Mouse (Mus musculus): ENCODE measurements at regions not wholly inside any gene's neighbourhood (a gene's known extent, or its start where the extent isn't known, plus 50 kb on each side); places are given as distances from the start of the nearest gene placed in this dataset.

- ATAC-seq (replicated peaks; ENCODE audit: insufficient number of reproducible peaks, low FRiP score, low TSS enrichment, poor library complexity, severe bottlenecking): no peak
These were observed 134.3 kb upstream of the Cdh4 start for GRCm38 (mm10) chr2:179307932-179308303.

- ATAC-seq (replicated peaks; ENCODE audit: insufficient number of reproducible peaks, low FRiP score, low TSS enrichment, poor library complexity, severe bottlenecking): no peak
These were observed 124.2 kb upstream of the Cdh4 start for GRCm38 (mm10) chr2:179318046-179318445.

- ATAC-seq (replicated peaks; ENCODE audit: insufficient number of reproducible peaks, low FRiP score, low TSS enrichment, poor library complexity, severe bottlenecking): no peak
These were observed 117.0 kb upstream of the Cdh4 start for GRCm38 (mm10) chr2:179325242-179325641.

- no peak for ATAC-seq (replicated peaks; ENCODE audit: insufficient number of reproducible peaks, low FRiP score, low TSS enrichment, poor library complexity, severe bottlenecking)
These were observed 109.2 kb upstream of the Cdh4 start for GRCm38 (mm10) chr2:179332872-179333489.

- no peak for ATAC-seq (replicated peaks; ENCODE audit: insufficient number of reproducible peaks, low FRiP score, low TSS enrichment, poor library complexity, severe bottlenecking)
These were observed 108.6 kb upstream of the Cdh4 start for GRCm38 (mm10) chr2:179333587-179333986.

GRCm38 (mm10) chr2:179336235-179336634 is 106.0 kb upstream of the Cdh4 start:
- no peak for ATAC-seq (replicated peaks; ENCODE audit: insufficient number of reproducible peaks, low FRiP score, low TSS enrichment, poor library complexity, severe bottlenecking)

- no peak for ATAC-seq (replicated peaks; ENCODE audit: insufficient number of reproducible peaks, low FRiP score, low TSS enrichment, poor library complexity, severe bottlenecking)
These were observed 89.6 kb upstream of the Cdh4 start for GRCm38 (mm10) chr2:179352676-179353075.

- no peak for ATAC-seq (replicated peaks; ENCODE audit: insufficient number of reproducible peaks, low FRiP score, low TSS enrichment, poor library complexity, severe bottlenecking)
These were observed 87.4 kb upstream of the Cdh4 start for GRCm38 (mm10) chr2:179354866-179355265.

- no peak for ATAC-seq (replicated peaks; ENCODE audit: insufficient number of reproducible peaks, low FRiP score, low TSS enrichment, poor library complexity, severe bottlenecking)
These were observed 71.2 kb upstream of the Cdh4 start for GRCm38 (mm10) chr2:179370882-179371546.

GRCm38 (mm10) chr2:179371553-179371952 is 70.7 kb upstream of the Cdh4 start:
- ATAC-seq (replicated peaks; ENCODE audit: insufficient number of reproducible peaks, low FRiP score, low TSS enrichment, poor library complexity, severe bottlenecking): no peak

GRCm38 (mm10) chr2:179379691-179380443 is 62.4 kb upstream of the Cdh4 start:
- ATAC-seq (replicated peaks; ENCODE audit: insufficient number of reproducible peaks, low FRiP score, low TSS enrichment, poor library complexity, severe bottlenecking): no peak

- no peak for ATAC-seq (replicated peaks; ENCODE audit: insufficient number of reproducible peaks, low FRiP score, low TSS enrichment, poor library complexity, severe bottlenecking)
These were observed 61.9 kb upstream of the Cdh4 start for GRCm38 (mm10) chr2:179380444-179380705.

- no peak for ATAC-seq (replicated peaks; ENCODE audit: insufficient number of reproducible peaks, low FRiP score, low TSS enrichment, poor library complexity, severe bottlenecking)
These were observed 60.3 kb upstream of the Cdh4 start for GRCm38 (mm10) chr2:179381916-179382315.

GRCm38 (mm10) chr2:179382594-179382993 is 59.6 kb upstream of the Cdh4 start:
- ATAC-seq (replicated peaks; ENCODE audit: insufficient number of reproducible peaks, low FRiP score, low TSS enrichment, poor library complexity, severe bottlenecking): no peak

GRCm38 (mm10) chr2:179386871-179387270 is 55.4 kb upstream of the Cdh4 start:
- no peak for ATAC-seq (replicated peaks; ENCODE audit: insufficient number of reproducible peaks, low FRiP score, low TSS enrichment, poor library complexity, severe bottlenecking)

GRCm38 (mm10) chr2:179390486-179390885 is 51.7 kb upstream of the Cdh4 start:
- ATAC-seq (replicated peaks; ENCODE audit: insufficient number of reproducible peaks, low FRiP score, low TSS enrichment, poor library complexity, severe bottlenecking): no peak

- ATAC-seq (replicated peaks; ENCODE audit: insufficient number of reproducible peaks, low FRiP score, low TSS enrichment, poor library complexity, severe bottlenecking): no peak
These were observed 51.2 kb upstream of the Cdh4 start for GRCm38 (mm10) chr2:179390924-179391461.
